Mouse (Mus musculus): ENCODE measurements around the gene Syp. TPM values are rescaled to one million over a fixed set of nuclear protein-coding genes. Genes with fewer than 3 reads are reported as not detected.

Gene Syp
- total RNA-seq, 2 experiments from 2014 or later, result 1,862 to 1,901 TPM

Other genes starting within 250 kb of the Syp start
- under 1 TPM in 1 of 2 experiments, not detected in 1; 0.24 TPM for gene Foxp3, start 64.8 kb upstream of the Syp start, total RNA-seq (2021)
- gene Ppp1r3f, start 64.2 kb upstream of the Syp start, total RNA-seq (2021), result 10 to 100 TPM; 16.5 to 16.7 TPM
- 10 to 100 TPM; 22.6 to 24.5 TPM for gene Ccdc22, start 33.0 kb upstream of the Syp start, total RNA-seq (2021)
- under 1 TPM in 1 of 2 experiments, not detected in 1; 0.21 TPM for gene Cacna1f, start 31.4 kb upstream of the Syp start, total RNA-seq (2021)
- gene Prickle3, start 18.8 kb downstream of the Syp start, total RNA-seq (2021), result 1 to 10 TPM; 1.5 to 1.6 TPM
- gene Plp2, start 32.9 kb downstream of the Syp start, total RNA-seq (2021), result 1 to 10 TPM; 7.0 to 9.6 TPM
- under 1 TPM; 0.25 to 0.31 TPM for gene Magix, start 42.8 kb downstream of the Syp start, total RNA-seq (2021)
- 10 to 100 TPM; 33.2 to 36.3 TPM for gene Gpkow, start 58.7 kb downstream of the Syp start, total RNA-seq (2021)
- gene Wdr45, start 75.9 kb downstream of the Syp start, total RNA-seq (2021), result 10 to 100 TPM; 47.7 to 48.1 TPM
- gene Gm45208, start 83.8 kb downstream of the Syp start, total RNA-seq (2021), result not detected
- 100 to 1,000 TPM in 1 of 2 experiments, 10 to 100 TPM in 1; 98.2 to 107 TPM for gene Praf2, start 90.0 kb downstream of the Syp start, total RNA-seq (2021)
- gene Ccdc120, start 112.4 kb downstream of the Syp start, total RNA-seq (2021), result 10 to 100 TPM; 15.5 to 19.6 TPM
- 10 to 100 TPM; 31.7 to 34.4 TPM for gene Tfe3, start 124.1 kb downstream of the Syp start, total RNA-seq (2021)
- gene Gripap1, start 151.3 kb downstream of the Syp start, total RNA-seq (2021), result 10 to 100 TPM; 88.1 to 98.9 TPM
- 10 to 100 TPM in 1 of 2 experiments, 1 to 10 TPM in 1; 9.8 to 10.0 TPM for gene Kcnd1, start 183.8 kb downstream of the Syp start, total RNA-seq (2021)
- gene Otud5, start 202.9 kb downstream of the Syp start, total RNA-seq (2021), result 10 to 100 TPM; 64.1 to 64.9 TPM
- 10 to 100 TPM; 43.2 to 49.5 TPM for gene Pim2, start 239.8 kb downstream of the Syp start, total RNA-seq (2021)
- gene Slc35a2, start 245.6 kb downstream of the Syp start, total RNA-seq (2021), result 10 to 100 TPM; 45.9 to 52.7 TPM